Mouse (Mus musculus) liver, adult 2 months (tissue): Measurements from ENCODE around the gene Hivep2. TPM values are rescaled to one million over a fixed set of nuclear protein-coding genes. Genes with fewer than 3 reads are reported as not detected.

Experiments used
- DNase-seq: peaks from one replicate; pipeline ENCODE4 v3.0.0-alpha.2; 2011; ENCODE audit warnings: low read depth, low spot score; ENCODE audit errors: extremely low read depth
- H3K27ac ChIP-seq: fragments of 200-500 bp; replicated peaks from 2 replicates; pipeline ENCODE4 v1.5.1; 2012; ENCODE audit warnings: low read depth, mild to moderate bottlenecking, control low read depth, inconsistent platforms, low read length; ENCODE audit not compliant: insufficient read depth
- H3K27me3 ChIP-seq: fragments of 200-500 bp; 2 replicates; pipeline ENCODE4 v1.6.1; 2012; ENCODE audit warnings: mild to moderate bottlenecking, moderate library complexity, low read length, inconsistent platforms; ENCODE audit not compliant: control insufficient read depth, insufficient read depth
- H3K36me3 ChIP-seq: fragments of 200-500 bp; 2 replicates; pipeline ENCODE4 v1.6.1; 2012; ENCODE audit warnings: low read length, inconsistent platforms; ENCODE audit not compliant: control insufficient read depth, insufficient read depth
- H3K4me1 ChIP-seq: fragments of 200-500 bp; 2 replicates; pipeline ENCODE4 v1.6.1; 2011; ENCODE audit warnings: low read length; ENCODE audit not compliant: control insufficient read depth, insufficient read depth
- H3K4me3 ChIP-seq: fragments of 200-500 bp; 2 replicates; pipeline ENCODE4 v1.5.1; 2011; ENCODE audit warnings: low read depth, mild to moderate bottlenecking, control low read depth, low read length, moderate library complexity; ENCODE audit not compliant: insufficient read depth
- H3K79me2 ChIP-seq: fragments of 200-500 bp; 2 replicates; pipeline ENCODE4 v1.6.1; 2012; ENCODE audit warnings: inconsistent platforms, mild to moderate bottlenecking, low read length, moderate library complexity; ENCODE audit not compliant: control insufficient read depth, insufficient read depth
- H3K9ac ChIP-seq: fragments of 200-500 bp; 2 replicates; pipeline ENCODE4 v1.6.1; 2012; ENCODE audit warnings: low read depth, mild to moderate bottlenecking, control low read depth, inconsistent platforms, low read length
- CTCF ChIP-seq: fragments of 200-500 bp; IDR thresholded peaks from 2 replicates; pipeline ENCODE4 v1.5.1; 2011; ENCODE audit warnings: low read depth, low read length, control low read depth
- POLR2A ChIP-seq: fragments of 200-500 bp; IDR thresholded peaks from 2 replicates; pipeline ENCODE4 v1.6.1; 2011; ENCODE audit warnings: low read length, control low read depth; ENCODE audit not compliant: insufficient read depth; ENCODE audit errors: extremely low read depth
- WGBS: fragments of 180-500 bp; shearing (Covaris S2); methylation state at CpG from one replicate; pipeline ENCODE4 v1.1.7; 2018; 5-methylcytosine and 5-hydroxymethylcytosine counted together
- polyA plus RNA-seq: library from polyadenylated mRNA; depleted of rRNA; stranded (reverse); fragments of >200 nt; gene quantifications from 2 replicates; pipeline ENCODE4 v1.2.3, GENCODE M21; 2012
- total RNA-seq: library from RNA; depleted of rRNA; stranded (reverse); fragments of >200 nt; gene quantifications from 2 replicates; pipeline ENCODE4 v1.2.3, GENCODE M21; 2014

Hivep2 gene
- total and polyA plus RNA-seq, 2 experiments, result 1.5 to 6.4 TPM

GRCm38 (mm10) chr10:13963908-13964500 is 1.9 kb upstream of the Hivep2 start:
- H3K9ac ChIP-seq, result no peak overlapping the region; the same call in 1 of the 2 replicates
- H3K4me1 ChIP-seq, result peaks cover 5% of the 10 kb centered on the region; the same call in 1 of the 2 replicates
- no peaks in the 10 kb centered on the region for H3K36me3 ChIP-seq
- no peak for DNase-seq
- TF ChIP-seq CTCF (no peak), POLR2A (no peak)
- H3K27me3 ChIP-seq, result no peaks in the 10 kb centered on the region
- 4% methylated on average over 8 of the region's 8 CpGs for WGBS
- no peaks in the 10 kb centered on the region for H3K79me2 ChIP-seq
- peak overlapping the region; percentile 73 for H3K4me3 ChIP-seq
- peak overlapping the region; percentile 92 for H3K27ac ChIP-seq

- DNase-seq, result peak; percentile 88
- peaks cover 1% of the 10 kb centered on the region; the same call in 1 of the 2 replicates for H3K79me2 ChIP-seq
- peak overlapping the region; percentile 96 for H3K9ac ChIP-seq
- H3K4me1 ChIP-seq, result peaks cover 5% of the 10 kb centered on the region; the same call in 1 of the 2 replicates
- peak overlapping the region; percentile 73 for H3K4me3 ChIP-seq
- TF ChIP-seq POLR2A (peak; percentile 74), CTCF (no peak)
- peak overlapping the region; percentile 92 for H3K27ac ChIP-seq
- H3K36me3 ChIP-seq, result no peaks in the 10 kb centered on the region
- H3K27me3 ChIP-seq, result no peaks in the 10 kb centered on the region
- under 1% methylated on average over 65 of the region's 65 CpGs for WGBS
These were observed 1.2 kb upstream of the Hivep2 start for GRCm38 (mm10) chr10:13964501-13965281.

- WGBS, result under 1% methylated on average over 54 of the region's 54 CpGs
- Histone ChIP-seq H3K9ac (peak overlapping the region; percentile 96), H3K36me3 (no peaks in the 10 kb centered on the region), H3K79me2 (peaks cover 3% of the 10 kb centered on the region; the same call in 1 of the 2 replicates), H3K27me3 (no peaks in the 10 kb centered on the region), H3K4me3 (peak overlapping the region; percentile 73), H3K27ac (peak overlapping the region; percentile 94), H3K4me1 (peaks cover 5% of the 10 kb centered on the region; the same call in 1 of the 2 replicates)
- DNase-seq, result peak; percentile 81
- TF ChIP-seq POLR2A (peak; percentile 67), CTCF (no peak)
These were observed 430 bp upstream of the Hivep2 start for GRCm38 (mm10) chr10:13965316-13965973.

- peak overlapping the region; percentile 73 for H3K4me3 ChIP-seq
- peak overlapping the region; percentile 96 for H3K9ac ChIP-seq
- peaks cover 5% of the 10 kb centered on the region; the same call in 1 of the 2 replicates for H3K4me1 ChIP-seq
- peak overlapping the region; percentile 94 for H3K27ac ChIP-seq
- peaks cover 3% of the 10 kb centered on the region; the same call in 1 of the 2 replicates for H3K79me2 ChIP-seq
- H3K27me3 ChIP-seq, result no peaks in the 10 kb centered on the region
- no peak for TF ChIP-seq CTCF
- 0 out of 2 replicates have a peak, but pooled peaks have one; percentile 30 for TF ChIP-seq POLR2A
- no peaks in the 10 kb centered on the region for H3K36me3 ChIP-seq
- peak; percentile 44 for DNase-seq
- WGBS, result 3% methylated on average over 55 of the region's 66 CpGs
These were observed 1.1 kb downstream of the Hivep2 start for GRCm38 (mm10) chr10:13966830-13967450.

- WGBS, result 4% methylated on average over 36 of the region's 36 CpGs
- peak; percentile 56 for DNase-seq
- H3K36me3 ChIP-seq, result no peaks in the 10 kb centered on the region
These were observed 1.8 kb downstream of the Hivep2 start for GRCm38 (mm10) chr10:13967451-13968233.

More at GRCm38 (mm10) chr10:13967451-13968233, 1.8 kb downstream of the Hivep2 start:
- TF ChIP-seq CTCF, result no peak
- peak; percentile 41; the same call in 1 of the 2 replicates for TF ChIP-seq POLR2A
- Histone ChIP-seq H3K27ac (peak overlapping the region; percentile 70), H3K79me2 (peaks cover 3% of the 10 kb centered on the region; the same call in 1 of the 2 replicates), H3K27me3 (no peaks in the 10 kb centered on the region), H3K4me1 (peaks cover 5% of the 10 kb centered on the region; the same call in 1 of the 2 replicates), H3K9ac (peak overlapping the region; percentile 96), H3K4me3 (peak overlapping the region; percentile 73)
